Mouse (Mus musculus): ENCODE data around the gene Ttc39d.
"Not testable (repeated sequence)": the region's sequence is repeated elsewhere in the genome, so short reads cannot be mapped to it uniquely, and the experiment has no call there.

Ttc39d gene

GRCm38 (mm10) chr17:80193075-80193474 lies 14.2 kb upstream of the Ttc39d start:
- DNase-seq (ENCODE audit: low spot score in 2 of 2): peak in 1 of 2 experiments; percentile 38

GRCm38 (mm10) chr17:80199160-80199778 lies 8.0 kb upstream of the Ttc39d start:
- no peak for DNase-seq (ENCODE audit: low spot score in 2 of 2)

- DNase-seq (ENCODE audit: low spot score in 2 of 2): no peak
Observed at GRCm38 (mm10) chr17:80205657-80206056, 1.6 kb upstream of the Ttc39d start.

GRCm38 (mm10) chr17:80206301-80206670 lies 974 bp upstream of the Ttc39d start:
- DNase-seq (ENCODE audit: low spot score in 2 of 2): peak in 1 of 2 experiments; percentile 51

GRCm38 (mm10) chr17:80213998-80214397 lies 6.7 kb downstream of the Ttc39d start:
- DNase-seq (ENCODE audit: low spot score in 2 of 2): not testable (repeated sequence)

- no peak for DNase-seq (ENCODE audit: low spot score in 2 of 2)
Observed at GRCm38 (mm10) chr17:80220131-80220530, 12.9 kb downstream of the Ttc39d start.

- no peak for DNase-seq (ENCODE audit: low spot score in 2 of 2)
Observed at GRCm38 (mm10) chr17:80221202-80221601, 13.9 kb downstream of the Ttc39d start.

- peak in 1 of 2 experiments; percentile 39 for DNase-seq (ENCODE audit: low spot score in 2 of 2)
Observed at GRCm38 (mm10) chr17:80221890-80222628, 14.8 kb downstream of the Ttc39d start.

- no peak for DNase-seq (ENCODE audit: low spot score in 2 of 2)
Observed at GRCm38 (mm10) chr17:80223829-80224228, 16.6 kb downstream of the Ttc39d start.

- peak; percentile 75 to 77 for DNase-seq (ENCODE audit: low spot score in 2 of 2)
Observed at GRCm38 (mm10) chr17:80224326-80225116, 17.3 kb downstream of the Ttc39d start, which contains the start of gene Gemin6. Gene Gemin6, plus strand, starts transcription at chr17:80224441.

- DNase-seq (ENCODE audit: low spot score in 2 of 2): not testable (repeated sequence)
Observed at GRCm38 (mm10) chr17:80225142-80225541, 17.9 kb downstream of the Ttc39d start.

- DNase-seq (ENCODE audit: low spot score in 2 of 2): no peak
Observed at GRCm38 (mm10) chr17:80229396-80229795, 22.1 kb downstream of the Ttc39d start.

- DNase-seq (ENCODE audit: low spot score in 2 of 2): no peak
Observed at GRCm38 (mm10) chr17:80233844-80234243, 26.6 kb downstream of the Ttc39d start.

- no peak for DNase-seq (ENCODE audit: low spot score in 2 of 2)
Observed at GRCm38 (mm10) chr17:80234376-80234775, 27.1 kb downstream of the Ttc39d start.

GRCm38 (mm10) chr17:80235477-80235876 lies 28.2 kb downstream of the Ttc39d start:
- DNase-seq (ENCODE audit: low spot score in 2 of 2): no peak

- DNase-seq (ENCODE audit: low spot score in 2 of 2): no peak
Observed at GRCm38 (mm10) chr17:80236805-80237204, 29.5 kb downstream of the Ttc39d start.

GRCm38 (mm10) chr17:80237475-80237874 lies 30.2 kb downstream of the Ttc39d start:
- DNase-seq (ENCODE audit: low spot score in 2 of 2): no peak

- DNase-seq (ENCODE audit: low spot score in 2 of 2): no peak
Observed at GRCm38 (mm10) chr17:80241594-80241993, 34.3 kb downstream of the Ttc39d start.

GRCm38 (mm10) chr17:80243116-80243515 lies 35.9 kb downstream of the Ttc39d start:
- DNase-seq (ENCODE audit: low spot score in 2 of 2): no peak

- no peak for DNase-seq (ENCODE audit: low spot score in 2 of 2)
Observed at GRCm38 (mm10) chr17:80252757-80253525, 45.7 kb downstream of the Ttc39d start.

- DNase-seq (ENCODE audit: low spot score in 2 of 2): no peak
Observed at GRCm38 (mm10) chr17:80254421-80254820, 47.2 kb downstream of the Ttc39d start.

- no peak for DNase-seq (ENCODE audit: low spot score in 2 of 2)
Observed at GRCm38 (mm10) chr17:80255208-80255607, 47.9 kb downstream of the Ttc39d start.
